Mouse (Mus musculus): Measurements from ENCODE around the gene Spatc1l. TPM values are rescaled to one million over a fixed set of nuclear protein-coding genes. Genes with fewer than 3 reads are reported as not detected.

The Spatc1l gene
- not detected in 2 replicates for polyA plus RNA-seq (2015; fragmentation: Nextera tagmentation; extraction: Ambion mirVana)

GRCm38 (mm10) chr10:76561972-76562371 lies at the start of gene Spatc1l:
TSS of gene Spatc1l (plus strand) at chr10:76562272.
- no peaks in the 10 kb centered on the region for H3K36me3 ChIP-seq
- 85% methylated on average over 10 of the region's 10 CpGs for WGBS

GRCm38 (mm10) chr10:76512965-76513583 lies 49.0 kb upstream of the Spatc1l start:
- H3K27ac ChIP-seq: no peak overlapping the region
- ATAC-seq (replicated peaks; ENCODE audit: insufficient number of reproducible peaks, insufficient read depth, low FRiP score, low read depth): peak; percentile 85
- H3K4me3 ChIP-seq: no peak overlapping the region
- H3K36me3 ChIP-seq: peaks cover 48% of the 10 kb centered on the region
- H3K9me3 ChIP-seq (replicated peaks): no peaks in the 10 kb centered on the region
- no peaks in the 10 kb centered on the region for H3K4me1 ChIP-seq (replicated peaks)
- WGBS: 33% methylated on average over 5 of the region's 5 CpGs
- H3K4me2 ChIP-seq: no peak overlapping the region
- no peak overlapping the region for H3K9ac ChIP-seq
- no peaks in the 10 kb centered on the region for H3K27me3 ChIP-seq

More at GRCm38 (mm10) chr10:76561972-76562371, at the start of gene Spatc1l:
- Histone ChIP-seq H3K4me2 (no peak within 1 kb of the TSS), H3K4me1 (replicated peaks) (no peaks in the 10 kb centered on the region), H3K9ac (no peak within 1 kb of the TSS), H3K4me3 (no peak within 1 kb of the TSS), H3K27ac (no peak within 1 kb of the TSS), H3K27me3 (no peaks in the 10 kb centered on the region), H3K9me3 (replicated peaks) (no peaks in the 10 kb centered on the region)
- no peak for ATAC-seq (replicated peaks; ENCODE audit: insufficient number of reproducible peaks, insufficient read depth, low FRiP score, low read depth)

GRCm38 (mm10) chr10:76530922-76531321 lies 31.1 kb upstream of the Spatc1l start:
- Histone ChIP-seq H3K27ac (peak overlapping the region; percentile 75), H3K9ac (peak overlapping the region; percentile 47), H3K4me1 (replicated peaks) (peaks cover 19% of the 10 kb centered on the region), H3K36me3 (peaks cover 2% of the 10 kb centered on the region; the same call in 1 of the 2 replicates), H3K27me3 (no peaks in the 10 kb centered on the region), H3K9me3 (replicated peaks) (no peaks in the 10 kb centered on the region), H3K4me3 (peak overlapping the region; percentile 77), H3K4me2 (peak overlapping the region; percentile 96)
- WGBS: under 1% methylated on average over 11 of the region's 11 CpGs
- ATAC-seq (replicated peaks; ENCODE audit: insufficient number of reproducible peaks, insufficient read depth, low FRiP score, low read depth): no peak

DNA sequence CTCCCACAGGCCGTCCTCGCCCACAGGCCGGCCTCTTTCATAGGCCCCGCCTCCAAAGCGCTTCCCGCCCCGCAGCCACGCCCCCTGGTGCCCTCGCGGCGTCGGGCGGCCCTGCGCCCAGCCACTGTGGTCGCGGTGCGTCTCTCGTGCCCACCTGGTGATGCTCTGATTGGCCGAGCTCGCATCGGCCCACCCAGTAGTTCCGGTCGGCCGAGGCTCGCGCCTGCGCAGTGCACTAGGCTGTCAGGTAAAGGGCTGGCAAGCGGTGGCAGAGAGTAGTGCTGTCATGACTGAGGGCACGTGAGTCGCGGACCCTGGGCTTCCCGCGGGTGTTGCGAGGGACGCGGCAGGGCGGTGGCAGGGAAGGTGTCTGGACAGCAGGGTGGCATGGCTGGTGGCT lies 30.7 kb upstream of the Spatc1l start, which contains the start of gene Lss:
Gene Lss, plus strand, starts transcription at position 214 of the 400 bp plus-strand sequence.
- Histone ChIP-seq H3K27ac (peak within 1 kb of the TSS; percentile 75), H3K27me3 (no peaks in the 10 kb centered on the region), H3K9me3 (replicated peaks) (no peaks in the 10 kb centered on the region), H3K9ac (peak within 1 kb of the TSS; percentile 81), H3K4me2 (peak within 1 kb of the TSS; percentile 96), H3K4me1 (replicated peaks) (peaks cover 19% of the 10 kb centered on the region), H3K4me3 (peak within 1 kb of the TSS; percentile 77), H3K36me3 (peaks cover 6% of the 10 kb centered on the region; the same call in 1 of the 2 replicates)
- peak; percentile 98 for ATAC-seq (replicated peaks; ENCODE audit: insufficient number of reproducible peaks, insufficient read depth, low FRiP score, low read depth)
- WGBS: under 1% methylated on average over 37 of the region's 37 CpGs

- no peak for ATAC-seq (replicated peaks; ENCODE audit: insufficient number of reproducible peaks, insufficient read depth, low FRiP score, low read depth)
- WGBS: 1% methylated on average over 14 of the region's 14 CpGs
- Histone ChIP-seq H3K9me3 (replicated peaks) (no peaks in the 10 kb centered on the region), H3K4me3 (peak overlapping the region; percentile 77), H3K9ac (peak overlapping the region; percentile 81), H3K27me3 (no peaks in the 10 kb centered on the region), H3K36me3 (peaks cover 10% of the 10 kb centered on the region; the same call in 1 of the 2 replicates), H3K4me2 (peak overlapping the region; percentile 96), H3K27ac (peak overlapping the region; percentile 75), H3K4me1 (replicated peaks) (peaks cover 19% of the 10 kb centered on the region)
Measured at GRCm38 (mm10) chr10:76531828-76532227, 30.2 kb upstream of the Spatc1l start.

DNA sequence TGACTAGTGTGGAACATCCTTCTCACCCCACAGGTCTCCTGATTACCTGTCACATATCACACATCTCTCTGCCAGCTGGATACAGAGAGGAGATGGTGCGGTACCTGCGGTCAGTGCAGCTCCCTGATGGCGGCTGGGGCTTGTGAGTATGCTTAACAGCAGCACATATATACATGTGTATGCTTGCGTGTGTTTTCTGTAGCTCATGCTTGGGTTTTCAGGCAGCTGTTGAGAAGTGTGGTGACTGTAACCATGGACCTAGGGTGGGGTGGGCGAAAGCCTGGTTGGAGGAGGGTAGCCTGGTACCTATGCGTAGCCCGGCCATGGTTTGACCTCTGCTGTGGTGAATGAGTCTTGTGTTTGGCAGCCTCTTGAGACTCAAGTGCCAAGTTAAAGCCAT lies 26.5 kb upstream of the Spatc1l start:
- 91% methylated on average over 7 of the region's 7 CpGs for WGBS
- H3K36me3 ChIP-seq: peaks cover 31% of the 10 kb centered on the region
- H3K4me1 ChIP-seq (replicated peaks): peaks cover 18% of the 10 kb centered on the region
- no peak overlapping the region for H3K4me2 ChIP-seq
- H3K27me3 ChIP-seq: no peaks in the 10 kb centered on the region
- no peak overlapping the region for H3K4me3 ChIP-seq
- no peak overlapping the region for H3K27ac ChIP-seq
- ATAC-seq (replicated peaks; ENCODE audit: insufficient number of reproducible peaks, insufficient read depth, low FRiP score, low read depth): no peak
- no peaks in the 10 kb centered on the region for H3K9me3 ChIP-seq (replicated peaks)
- H3K9ac ChIP-seq: no peak overlapping the region

GRCm38 (mm10) chr10:76537619-76538018 lies 24.5 kb upstream of the Spatc1l start:
- peaks cover 51% of the 10 kb centered on the region for H3K36me3 ChIP-seq
- no peak for ATAC-seq (replicated peaks; ENCODE audit: insufficient number of reproducible peaks, insufficient read depth, low FRiP score, low read depth)

GRCm38 (mm10) chr10:76541336-76542085 lies 20.6 kb upstream of the Spatc1l start:
- Histone ChIP-seq H3K36me3 (peaks cover 59% of the 10 kb centered on the region), H3K4me3 (no peak overlapping the region), H3K9me3 (replicated peaks) (no peaks in the 10 kb centered on the region), H3K9ac (no peak overlapping the region), H3K27ac (no peak overlapping the region), H3K27me3 (no peaks in the 10 kb centered on the region), H3K4me2 (no peak overlapping the region), H3K4me1 (replicated peaks) (no peaks in the 10 kb centered on the region)
- no peak for ATAC-seq (replicated peaks; ENCODE audit: insufficient number of reproducible peaks, insufficient read depth, low FRiP score, low read depth)
- 86% methylated on average over 11 of the region's 11 CpGs for WGBS

More at GRCm38 (mm10) chr10:76537619-76538018, 24.5 kb upstream of the Spatc1l start:
- Histone ChIP-seq H3K9me3 (replicated peaks) (no peaks in the 10 kb centered on the region), H3K4me3 (no peak overlapping the region), H3K4me2 (no peak overlapping the region), H3K9ac (no peak overlapping the region), H3K4me1 (replicated peaks) (0 out of 2 replicates have a peak, but pooled peaks cover 3% of the 10 kb centered on the region), H3K27me3 (no peaks in the 10 kb centered on the region), H3K27ac (no peak overlapping the region)
- WGBS: 62% methylated on average over 9 of the region's 9 CpGs

- ATAC-seq (replicated peaks; ENCODE audit: insufficient number of reproducible peaks, insufficient read depth, low FRiP score, low read depth): no peak
- Histone ChIP-seq H3K27me3 (no peaks in the 10 kb centered on the region), H3K27ac (no peak overlapping the region), H3K4me2 (no peak overlapping the region), H3K9me3 (replicated peaks) (no peaks in the 10 kb centered on the region), H3K36me3 (peaks cover 65% of the 10 kb centered on the region), H3K9ac (no peak overlapping the region), H3K4me3 (no peak overlapping the region), H3K4me1 (replicated peaks) (no peaks in the 10 kb centered on the region)
- WGBS: 77% methylated on average over 10 of the region's 10 CpGs
Measured at GRCm38 (mm10) chr10:76542636-76543375, 19.3 kb upstream of the Spatc1l start.

GRCm38 (mm10) chr10:76546566-76546965 lies 15.5 kb upstream of the Spatc1l start:
- no peak overlapping the region for H3K4me3 ChIP-seq
- H3K4me1 ChIP-seq (replicated peaks): no peaks in the 10 kb centered on the region
- no peak overlapping the region for H3K9ac ChIP-seq
- no peak overlapping the region for H3K27ac ChIP-seq
- H3K27me3 ChIP-seq: no peaks in the 10 kb centered on the region
- ATAC-seq (replicated peaks; ENCODE audit: insufficient number of reproducible peaks, insufficient read depth, low FRiP score, low read depth): no peak
- H3K9me3 ChIP-seq (replicated peaks): no peaks in the 10 kb centered on the region
- H3K36me3 ChIP-seq: peaks cover 62% of the 10 kb centered on the region
- no peak overlapping the region for H3K4me2 ChIP-seq
- WGBS: 92% methylated on average over 8 of the region's 8 CpGs

DNA sequence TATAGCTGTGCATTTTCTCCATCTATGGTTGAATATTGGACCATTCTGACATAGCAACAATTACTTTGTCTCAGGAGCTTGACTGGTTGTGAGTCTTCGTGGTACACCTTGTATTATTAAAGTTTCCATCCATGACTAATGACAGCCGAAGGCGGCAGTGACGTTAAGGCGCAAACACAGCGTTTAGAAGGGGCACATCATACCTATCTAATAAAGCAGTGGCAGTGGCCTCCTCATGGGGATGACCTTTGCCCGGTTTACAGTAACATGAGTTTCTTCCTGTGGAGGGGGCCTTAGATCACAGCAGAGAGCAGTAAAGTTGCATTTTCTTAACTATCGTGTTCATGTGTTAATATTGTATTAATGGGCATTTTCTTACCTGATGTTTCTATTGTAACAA lies 13.9 kb upstream of the Spatc1l start:
- Histone ChIP-seq H3K4me2 (no peak overlapping the region), H3K36me3 (peaks cover 67% of the 10 kb centered on the region), H3K27me3 (no peaks in the 10 kb centered on the region), H3K9me3 (replicated peaks) (no peaks in the 10 kb centered on the region), H3K9ac (no peak overlapping the region), H3K27ac (no peak overlapping the region), H3K4me1 (replicated peaks) (no peaks in the 10 kb centered on the region), H3K4me3 (no peak overlapping the region)
- WGBS: 92% methylated on average over 8 of the region's 8 CpGs
- no peak for ATAC-seq (replicated peaks; ENCODE audit: insufficient number of reproducible peaks, insufficient read depth, low FRiP score, low read depth)

All from heart, embryonic 15.5 days (tissue).